Mouse (Mus musculus) bone marrow, adult 2 months (tissue): ENCODE results near the gene Strbp. TPM values are rescaled to one million over a fixed set of nuclear protein-coding genes. Genes with fewer than 3 reads are reported as not detected.

Source experiments
- H3K27ac ChIP-seq: fragments of 200-500 bp; 2 replicates; pipeline ENCODE4 v1.5.1; 2012; ENCODE audit warnings: low read depth, mild to moderate bottlenecking, control low read depth, inconsistent platforms, low read length; ENCODE audit not compliant: control insufficient read depth, poor library complexity, insufficient read depth
- H3K4me1 ChIP-seq: fragments of 200-500 bp; 2 replicates; pipeline ENCODE4 v1.6.1; 2011; ENCODE audit warnings: low read length; ENCODE audit not compliant: control insufficient read depth, insufficient read depth
- H3K4me3 ChIP-seq: fragments of 200-500 bp; replicated peaks from 2 replicates; pipeline ENCODE3; 2011; ENCODE audit warnings: mild to moderate bottlenecking, low read depth, low read length, control low read depth; ENCODE audit not compliant: control insufficient read depth
- CTCF ChIP-seq: fragments of 200-500 bp; IDR thresholded peaks from 2 replicates; pipeline ENCODE4 v1.5.1; 2011; ENCODE audit warnings: low read length, control low read depth; ENCODE audit not compliant: control insufficient read depth, insufficient read depth
- POLR2A ChIP-seq: fragments of 200-500 bp; IDR thresholded peaks from 2 replicates; pipeline ENCODE4 v1.6.1; 2011; ENCODE audit warnings: low read depth, mild to moderate bottlenecking, control low read depth, low read length, borderline replicate concordance; ENCODE audit not compliant: control insufficient read depth
- WGBS: fragments of 180-500 bp; shearing (Covaris S2); methylation state at CpG from one replicate; pipeline ENCODE4 v1.1.7; 2018; 5-methylcytosine and 5-hydroxymethylcytosine counted together
- polyA plus RNA-seq: library from polyadenylated mRNA; stranded (reverse); fragments of >200 nt; gene quantifications from 2 replicates; pipeline ENCODE4 v1.2.4, GENCODE M21; 2011; ENCODE audit warnings: low replicate concordance; ENCODE audit not compliant: missing spikeins, insufficient read depth, insufficient read length

The Strbp gene
- polyA plus RNA-seq, 1 experiment, result 28.3 TPM

DNA sequence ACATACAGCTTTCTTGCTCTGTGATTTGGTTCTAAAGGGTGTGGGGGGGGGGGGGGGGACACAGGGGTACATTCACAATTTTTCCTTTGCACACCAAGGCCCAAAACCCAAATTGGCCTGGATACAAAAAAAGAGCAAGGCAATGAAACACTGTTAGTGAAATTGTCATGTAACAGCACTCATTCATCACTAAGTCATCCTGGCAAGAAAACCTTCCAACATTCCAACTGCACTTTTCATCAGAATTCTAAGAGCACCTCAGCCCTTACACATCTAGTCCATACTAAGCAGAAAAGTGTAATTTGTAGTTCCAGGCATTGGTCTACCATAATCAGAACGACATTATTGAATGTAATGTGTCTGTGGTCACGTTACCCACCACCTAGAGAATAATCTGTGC is 131.5 kb downstream of the Strbp start:
- 89% methylated on average over 2 of the region's 2 CpGs for WGBS
- Histone ChIP-seq H3K4me3 (no peak overlapping the region), H3K27ac (no peak overlapping the region), H3K4me1 (no peaks in the 10 kb centered on the region)
- TF ChIP-seq CTCF (no peak), POLR2A (no peak)

DNA sequence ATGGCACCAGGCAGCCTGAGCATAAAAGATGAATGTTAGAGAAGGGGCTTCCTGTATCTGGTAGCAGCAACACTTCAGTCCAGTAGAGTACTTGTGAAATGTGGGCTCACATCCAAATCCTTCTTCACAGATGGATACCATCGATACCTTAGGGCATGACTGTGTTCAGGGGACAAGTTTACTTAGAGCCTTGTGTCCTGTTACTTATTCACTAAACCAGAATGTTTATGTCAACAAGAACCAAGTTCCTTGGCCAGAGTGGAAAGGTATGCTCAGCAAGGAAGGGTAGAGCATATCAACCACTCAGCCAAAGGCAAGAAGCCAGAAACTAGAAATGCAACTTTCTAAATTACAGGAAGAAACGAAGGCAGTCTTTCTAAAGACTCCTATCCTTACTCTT is 133.0 kb downstream of the Strbp start:
- TF ChIP-seq POLR2A (no peak), CTCF (no peak)
- 83% methylated on average over 2 of the region's 2 CpGs for WGBS
- Histone ChIP-seq H3K4me1 (no peaks in the 10 kb centered on the region), H3K27ac (no peak overlapping the region), H3K4me3 (no peak overlapping the region)

DNA sequence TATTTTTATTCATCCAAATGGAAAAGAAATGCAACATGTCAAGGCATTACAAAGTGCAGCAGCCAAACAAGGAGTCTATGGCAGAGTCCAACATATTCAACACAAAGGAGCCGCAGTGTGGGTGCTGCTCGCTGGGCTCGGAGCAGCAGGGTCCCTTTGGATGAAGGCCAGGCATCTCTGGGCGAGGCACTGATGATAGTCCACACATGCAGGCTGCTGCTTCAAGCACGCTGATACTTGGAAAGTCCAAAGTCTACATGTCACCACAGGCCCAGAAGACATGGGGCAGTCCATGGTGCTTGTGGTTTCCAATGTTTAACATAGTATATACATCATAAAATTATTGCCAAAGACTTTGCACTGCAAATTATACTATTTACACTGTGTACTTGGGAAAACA is 133.8 kb downstream of the Strbp start:
- H3K4me1 ChIP-seq, result no peaks in the 10 kb centered on the region
- TF ChIP-seq CTCF, result no peak
- TF ChIP-seq POLR2A, result no peak
- 77% methylated on average over 5 of the region's 5 CpGs for WGBS
- H3K27ac ChIP-seq, result no peak overlapping the region
- no peak overlapping the region for H3K4me3 ChIP-seq

DNA sequence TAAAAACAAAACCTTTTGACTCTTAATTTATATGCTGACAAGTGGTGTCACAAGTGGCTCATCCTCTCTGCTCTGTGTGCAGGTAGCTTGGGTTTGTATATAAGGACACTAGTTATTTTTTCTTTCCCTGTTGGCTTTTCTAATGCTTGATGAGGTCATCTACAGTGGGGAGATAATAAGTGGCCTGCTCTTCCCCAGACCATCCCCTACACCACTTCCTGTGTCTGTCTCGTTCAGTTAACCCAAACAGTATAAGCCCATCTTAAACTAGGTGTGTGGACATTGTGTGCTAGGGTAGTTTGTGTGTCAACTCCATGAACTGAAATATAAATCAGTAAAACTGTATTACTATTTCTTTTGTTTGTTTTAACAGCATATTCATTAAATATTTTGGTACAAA is 137.6 kb downstream of the Strbp start:
- TF ChIP-seq CTCF, result no peak
- no peak for TF ChIP-seq POLR2A
- H3K4me1 ChIP-seq, result no peaks in the 10 kb centered on the region
- H3K4me3 ChIP-seq, result no peak overlapping the region
- WGBS, result 11% methylated on average over 1 of the region's 1 CpGs
- no peak overlapping the region for H3K27ac ChIP-seq

DNA sequence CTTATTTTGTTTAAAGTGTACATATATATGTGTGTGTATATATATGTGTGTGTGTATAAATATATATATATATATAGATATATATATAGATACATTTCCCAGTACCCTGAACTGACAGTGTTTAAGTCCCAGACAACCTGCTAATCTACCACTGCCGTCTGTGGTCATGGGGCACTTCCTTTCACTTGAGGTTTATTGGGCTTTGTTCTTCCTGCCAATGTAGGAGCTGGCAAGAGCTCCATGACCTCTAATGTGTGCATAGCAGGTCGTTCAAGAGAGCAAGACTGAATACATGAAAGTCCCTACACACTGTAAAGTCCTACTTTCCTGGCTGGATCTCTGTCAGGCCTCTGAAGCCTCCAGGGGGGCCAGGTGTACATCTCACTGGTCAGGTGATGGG is 138.1 kb downstream of the Strbp start:
- no peak for TF ChIP-seq CTCF
- no peak for TF ChIP-seq POLR2A
- WGBS, result 5% methylated on average over 2 of the region's 2 CpGs
- Histone ChIP-seq H3K4me3 (no peak overlapping the region), H3K27ac (no peak overlapping the region), H3K4me1 (no peaks in the 10 kb centered on the region)

DNA sequence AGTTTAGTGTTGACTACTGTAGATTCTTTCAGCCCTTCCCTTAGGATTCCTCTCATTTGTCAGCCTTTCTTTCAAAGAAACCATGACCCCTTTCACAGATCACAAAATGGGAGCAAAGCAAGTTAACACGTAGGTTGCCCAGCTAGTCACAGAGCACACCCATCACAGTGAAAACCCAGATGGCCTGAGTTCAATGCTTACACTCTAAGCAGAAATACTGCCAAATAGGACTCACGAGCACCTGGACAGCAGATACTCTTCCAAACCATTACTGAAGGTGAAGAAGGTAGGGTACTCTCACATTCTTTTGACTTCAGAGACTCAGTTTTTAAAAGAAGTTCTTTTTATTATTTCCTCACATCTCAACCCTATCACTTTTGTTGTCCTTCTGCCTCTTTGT is 147.3 kb downstream of the Strbp start:
- TF ChIP-seq POLR2A (no peak), CTCF (no peak)
- WGBS, result 85% methylated on average over 2 of the region's 2 CpGs
- no peak overlapping the region for H3K27ac ChIP-seq

DNA sequence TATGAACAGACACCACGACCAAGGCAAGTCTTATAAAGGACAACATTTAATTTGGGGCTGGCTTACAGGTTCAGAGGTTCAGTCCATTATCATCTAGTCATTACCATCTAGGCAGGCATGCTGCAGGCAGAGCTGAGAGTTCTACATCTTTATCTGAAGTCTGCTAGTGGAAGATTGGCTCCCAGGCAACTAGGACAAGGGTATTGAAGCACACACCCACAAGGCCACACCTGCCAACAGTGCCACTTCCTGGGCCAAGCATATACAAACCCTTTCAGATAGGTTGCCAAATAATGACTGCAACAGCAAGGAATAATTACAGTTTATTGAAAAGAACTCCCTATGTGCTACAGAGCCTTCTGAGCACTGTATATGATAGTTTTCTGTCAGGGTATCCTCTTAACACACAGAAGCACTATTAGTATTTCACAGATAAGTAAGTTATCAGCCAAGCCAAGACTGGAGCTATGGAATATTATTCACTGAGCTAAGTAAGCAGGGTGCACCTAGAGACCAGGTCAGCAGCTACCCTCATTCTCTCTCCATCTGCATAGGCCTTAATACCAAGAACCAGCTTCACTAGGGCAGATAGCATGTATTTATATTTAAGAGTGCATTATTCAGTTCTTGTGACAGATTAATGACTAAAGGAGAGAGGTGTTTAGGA is 154.2 kb downstream of the Strbp start:
- Histone ChIP-seq H3K4me1 (no peaks in the 10 kb centered on the region; the same call in 1 of the 2 replicates), H3K27ac (no peak overlapping the region)

More for the DNA sequence above, 147.3 kb downstream of the Strbp start:
- H3K4me3 ChIP-seq, result no peak overlapping the region
- no peaks in the 10 kb centered on the region for H3K4me1 ChIP-seq

DNA sequence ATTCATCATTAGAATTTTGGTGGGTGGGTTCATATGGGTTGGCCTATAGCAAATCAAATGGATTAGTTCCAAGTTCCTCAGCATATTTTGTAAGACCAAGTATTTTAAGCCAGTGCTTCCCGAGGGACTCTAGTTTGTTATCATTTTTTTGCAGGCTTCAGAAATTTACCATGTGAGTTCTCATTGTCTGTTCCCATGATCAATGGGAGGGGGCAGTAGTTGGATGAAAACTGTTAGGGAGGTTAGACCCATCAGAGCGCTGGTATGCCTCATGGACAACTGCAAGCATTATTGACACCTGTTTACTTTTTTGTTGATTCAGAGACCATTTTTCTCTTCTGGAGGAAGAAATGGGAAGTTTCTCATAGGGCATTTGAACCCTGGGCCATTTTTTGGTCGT is 172.0 kb downstream of the Strbp start:
- H3K27ac ChIP-seq, result no peak overlapping the region
- TF ChIP-seq CTCF (no peak), POLR2A (no peak)
- H3K4me1 ChIP-seq, result no peaks in the 10 kb centered on the region
- WGBS, result 68% methylated on average over 3 of the region's 3 CpGs
- no peak overlapping the region for H3K4me3 ChIP-seq

More for the DNA sequence above, 154.2 kb downstream of the Strbp start:
- no peak overlapping the region for H3K4me3 ChIP-seq
- WGBS, result 67% methylated on average over 1 of the region's 1 CpGs
- no peak for TF ChIP-seq POLR2A
- no peak for TF ChIP-seq CTCF

DNA sequence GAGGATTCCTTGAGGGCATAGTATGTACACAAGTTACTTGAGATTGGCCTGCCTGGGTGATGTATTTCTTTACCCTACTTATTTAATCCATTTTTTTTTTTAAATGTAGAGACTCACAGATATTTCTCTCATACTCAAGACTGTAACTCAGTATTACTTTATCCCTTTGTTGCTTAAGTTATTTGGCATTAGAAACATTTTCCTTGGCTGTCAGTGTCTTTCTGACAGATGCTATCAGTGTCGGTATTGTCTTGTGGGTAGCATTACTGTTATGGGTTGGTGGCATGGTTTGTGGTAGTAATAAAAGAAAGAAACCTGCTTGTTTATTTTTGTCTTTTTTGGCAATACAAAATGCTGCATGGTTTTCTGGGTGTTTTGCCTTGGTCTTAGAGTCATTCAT is 172.9 kb downstream of the Strbp start:
- no peak for TF ChIP-seq CTCF
- TF ChIP-seq POLR2A, result no peak
- 88% methylated on average over 1 of the region's 1 CpGs for WGBS
- H3K4me3 ChIP-seq, result no peak overlapping the region
- H3K27ac ChIP-seq, result no peak overlapping the region
- no peaks in the 10 kb centered on the region for H3K4me1 ChIP-seq

DNA sequence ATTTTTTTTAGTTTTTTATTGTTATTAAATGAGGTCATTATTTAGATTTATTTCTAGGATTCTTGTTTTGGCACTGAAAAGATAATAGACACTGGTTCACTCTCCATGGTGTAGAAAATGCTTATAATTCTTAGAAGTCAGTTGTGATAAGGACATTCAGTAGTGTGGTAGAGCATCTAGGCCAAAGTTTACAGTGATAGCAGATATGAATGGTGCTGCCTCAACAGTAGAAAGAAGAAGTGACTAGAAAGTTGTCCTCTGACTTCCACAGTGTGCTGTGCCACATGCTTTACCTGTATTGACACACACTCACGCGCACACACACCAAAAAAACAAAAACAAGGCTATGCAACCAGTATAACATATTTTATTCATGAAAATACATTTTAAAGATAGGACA is 174.3 kb downstream of the Strbp start:
- no peaks in the 10 kb centered on the region for H3K4me1 ChIP-seq
- no peak overlapping the region for H3K27ac ChIP-seq
- WGBS, result 90% methylated on average over 2 of the region's 2 CpGs
- no peak for TF ChIP-seq CTCF
- TF ChIP-seq POLR2A, result no peak
- H3K4me3 ChIP-seq, result no peak overlapping the region
